ENCODE assay signal across 8 mouse cellular contexts in the genomic region with DNA sequence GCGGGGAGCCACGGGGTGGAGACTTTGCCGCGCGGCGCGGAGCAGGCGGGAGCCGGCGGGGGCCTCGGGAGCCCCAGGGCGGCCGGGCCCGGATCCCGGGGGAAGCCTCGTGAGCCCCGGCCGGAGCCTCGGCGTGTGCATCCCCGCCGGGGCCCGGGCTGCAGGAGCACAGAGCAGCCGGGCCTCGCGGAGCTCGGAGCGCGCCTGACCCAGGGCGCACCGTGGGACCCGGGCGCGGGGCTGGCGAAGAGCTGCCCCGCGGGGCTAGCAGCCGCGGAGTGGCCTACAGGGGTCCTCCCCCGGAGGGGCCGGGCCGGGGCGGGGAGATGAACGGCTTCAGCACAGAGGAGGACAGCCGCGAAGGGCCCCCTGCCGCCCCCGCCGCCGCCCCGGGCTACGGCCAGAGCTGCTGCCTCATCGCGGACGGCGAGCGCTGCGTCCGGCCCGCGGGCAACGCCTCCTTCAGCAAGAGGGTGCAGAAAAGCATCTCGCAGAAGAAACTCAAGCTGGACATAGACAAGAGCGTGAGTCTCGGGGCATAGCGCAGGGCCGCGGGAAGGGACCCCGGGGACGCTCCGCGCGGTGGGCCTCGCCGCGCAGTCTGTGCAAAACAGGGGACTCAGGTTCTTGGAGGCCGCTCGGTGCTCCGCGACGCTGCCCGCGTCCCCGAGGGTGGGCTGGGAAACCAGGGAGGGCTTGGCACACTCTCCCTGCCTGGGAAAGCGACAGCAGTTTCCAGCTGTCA. TPM values are rescaled to one million over a fixed set of nuclear protein-coding genes. Genes with fewer than 3 reads are reported as not detected.
DNase-seq lines count a peak whose midpoint lies in the region; ATAC-seq and TF ChIP-seq lines count a peak whose summit lies in the region.
"Had no signal": no experiment of that assay in that cellular context is flagged by ENCODE, and none has a peak within 500 bp of the region (broad histone marks: within the 10 kb centered on the region; RNA-seq: fewer than 3 reads in every experiment).

No protein-coding gene starts in this region.

- no peak for TF ChIP-seq POLR2A in cerebellum, adult 2 months (IDR thresholded peaks at IDR 0.05; ENCODE audit: borderline replicate concordance, insufficient read depth, low read length)

- peak overlapping the region; percentile 95 for H3K4me2 ChIP-seq in hindbrain, embryonic 15.5 days
- H3K4me2 ChIP-seq in limb, embryonic 12.5 days, result peak overlapping the region; percentile 97
- H3K4me2 ChIP-seq in midbrain, embryonic 15.5 days, result peak overlapping the region; percentile 97
- H3K4me2 ChIP-seq in stomach, embryonic 16.5 days (ENCODE audit: low read depth, low read length), result peak overlapping the region; percentile 97

- H3K27ac ChIP-seq in cerebellum, adult 2 months (ENCODE audit: insufficient read depth, low read length), result no peak overlapping the region
- H3K27ac ChIP-seq in hindbrain, embryonic 15.5 days (replicated peaks), result peak overlapping the region; percentile 65
- peak overlapping the region; percentile 35; the same call in 1 of the 2 replicates for H3K27ac ChIP-seq in limb, embryonic 12.5 days
- peak overlapping the region; percentile 47 for H3K27ac ChIP-seq in midbrain, embryonic 15.5 days
- peak overlapping the region; percentile 67 for H3K27ac ChIP-seq in stomach, embryonic 16.5 days (ENCODE audit: low read length)

- H3K27me3 ChIP-seq in cerebellum, adult 2 months (ENCODE audit: control insufficient read depth, insufficient read depth, low read length), result no peaks in the 10 kb centered on the region
- no peaks in the 10 kb centered on the region for H3K27me3 ChIP-seq in hindbrain, embryonic 15.5 days
- H3K27me3 ChIP-seq in limb, embryonic 12.5 days, result no peaks in the 10 kb centered on the region; the same call in 1 of the 2 replicates
- no peaks in the 10 kb centered on the region for H3K27me3 ChIP-seq in midbrain, embryonic 15.5 days (replicated peaks)
- H3K27me3 ChIP-seq in stomach, embryonic 16.5 days (ENCODE audit: control insufficient read depth, insufficient read depth, low read length), result no peaks in the 10 kb centered on the region

- TF ChIP-seq CTCF in cerebellum, adult 2 months (IDR thresholded peaks at IDR 0.05; ENCODE audit: borderline replicate concordance, insufficient read depth, low read depth, low read length), result no peak

- peak; percentile 50 for DNase-seq in R1 (ENCODE audit: low read depth, low spot score)
- DNase-seq in cerebellum, adult 2 months, result peak; percentile 54 to 65
- DNase-seq in gastrocnemius, adult 18-20 months (ENCODE audit: low spot score), result peak; percentile 48

- ATAC-seq in hindbrain, embryonic 15.5 days (ENCODE audit: low FRiP score, low read depth), result peak; percentile 69
- peak; percentile 24 for ATAC-seq in limb, embryonic 12.5 days (ENCODE audit: insufficient number of reproducible peaks, insufficient read depth, low FRiP score, low TSS enrichment, low read depth)
- ATAC-seq in midbrain, embryonic 15.5 days (replicated peaks), result peak; percentile 71
- ATAC-seq in stomach, embryonic 16.5 days (ENCODE audit: insufficient read depth, low FRiP score), result peak; percentile 65; the same call in 1 of the 2 replicates

- peak overlapping the region; percentile 86 for H3K9ac ChIP-seq in hindbrain, embryonic 15.5 days
- peak overlapping the region; percentile 92 for H3K9ac ChIP-seq in limb, embryonic 12.5 days (replicated peaks)
- peak overlapping the region; percentile 81 for H3K9ac ChIP-seq in midbrain, embryonic 15.5 days
- peak overlapping the region; percentile 93 for H3K9ac ChIP-seq in stomach, embryonic 16.5 days (ENCODE audit: low read length)

- H3K4me3 ChIP-seq in cerebellum, adult 2 months (replicated peaks; ENCODE audit: insufficient read depth, low read depth, low read length), result peak overlapping the region; percentile 61
- peak overlapping the region; percentile 98 for H3K4me3 ChIP-seq in hindbrain, embryonic 15.5 days
- peak overlapping the region; percentile 96 for H3K4me3 ChIP-seq in limb, embryonic 12.5 days (replicated peaks)
- peak overlapping the region; percentile 93 for H3K4me3 ChIP-seq in midbrain, embryonic 15.5 days
- peak overlapping the region; percentile 60 for H3K4me3 ChIP-seq in stomach, embryonic 16.5 days (replicated peaks; ENCODE audit: low read length)

- peaks cover 3% of the 10 kb centered on the region for H3K4me1 ChIP-seq in cerebellum, adult 2 months (ENCODE audit: control insufficient read depth, insufficient read depth, low read length)
- H3K4me1 ChIP-seq in hindbrain, embryonic 15.5 days (replicated peaks), result peaks cover 28% of the 10 kb centered on the region
- H3K4me1 ChIP-seq in limb, embryonic 12.5 days (replicated peaks), result peaks cover 26% of the 10 kb centered on the region
- peaks cover 24% of the 10 kb centered on the region for H3K4me1 ChIP-seq in midbrain, embryonic 15.5 days
- H3K4me1 ChIP-seq in stomach, embryonic 16.5 days (ENCODE audit: control insufficient read depth, insufficient read depth, low read length), result peaks cover 12% of the 10 kb centered on the region

- H3K36me3 ChIP-seq in hindbrain, embryonic 15.5 days, result no peaks in the 10 kb centered on the region
- H3K36me3 ChIP-seq in limb, embryonic 12.5 days, result peaks cover 6% of the 10 kb centered on the region; the same call in 1 of the 2 replicates
- H3K36me3 ChIP-seq in midbrain, embryonic 15.5 days (replicated peaks), result no peaks in the 10 kb centered on the region
- no peaks in the 10 kb centered on the region for H3K36me3 ChIP-seq in stomach, embryonic 16.5 days (ENCODE audit: control insufficient read depth, insufficient read depth, low read length)

- no peaks in the 10 kb centered on the region for H3K9me3 ChIP-seq in hindbrain, embryonic 15.5 days
- H3K9me3 ChIP-seq in limb, embryonic 12.5 days, result no peaks in the 10 kb centered on the region
- no peaks in the 10 kb centered on the region for H3K9me3 ChIP-seq in midbrain, embryonic 15.5 days
- no peaks in the 10 kb centered on the region for H3K9me3 ChIP-seq in stomach, embryonic 16.5 days (replicated peaks; ENCODE audit: control insufficient read depth, low read length)

- WGBS in cerebellum, adult 2 months, result under 1% methylated on average over 84 of the region's 85 CpGs
- WGBS in hindbrain, embryonic 15.5 days, result under 1% methylated on average over 66 of the region's 85 CpGs
- WGBS in limb, embryonic 12.5 days, result under 1% methylated on average over 84 of the region's 85 CpGs
- WGBS in midbrain, embryonic 15.5 days, result under 1% methylated on average over 81 of the region's 85 CpGs
- WGBS in stomach, embryonic 16.5 days, result under 1% methylated on average over 70 of the region's 85 CpGs

RNA-seq across cellular contexts. Expression of gene Sap30l, which starts 0.5 kb away (rescaled TPM):
- polyA plus RNA-seq in cerebellum, adult 2 months (2012; rRNA removed), result 39.7 and 42.6 TPM in 2 replicates
- 10 to 100 TPM; 49.7 to 54.2 TPM for total RNA-seq in gastrocnemius, adult 18-20 months (2021)
- 9.6 and 10.8 TPM in 2 replicates for polyA plus RNA-seq in hindbrain, embryonic 15.5 days (2015; fragmentation: Nextera tagmentation; extraction: Ambion mirVana)
- polyA plus RNA-seq in limb, embryonic 12.5 days (2016; fragmentation: Nextera tagmentation; extraction: Ambion mirVana), result 14.4 and 21.1 TPM in 2 replicates
- 9.3 and 11.6 TPM in 2 replicates for polyA plus RNA-seq in midbrain, embryonic 15.5 days (2015; fragmentation: Nextera tagmentation; extraction: Ambion mirVana)
- 5.9 and 6.6 TPM in 2 replicates for polyA plus RNA-seq in stomach, embryonic 16.5 days (2015; fragmentation: Nextera tagmentation; extraction: Ambion mirVana)

RNA-seq across cellular contexts. Expression of gene Hand1, which starts 30.7 kb away (rescaled TPM):
- polyA plus RNA-seq in cerebellum, adult 2 months (2012; rRNA removed), result not detected in 2 replicates
- not detected for total RNA-seq in gastrocnemius, adult 18-20 months (2021)
- polyA plus RNA-seq in hindbrain, embryonic 15.5 days (2015; fragmentation: Nextera tagmentation; extraction: Ambion mirVana), result not detected in 2 replicates
- polyA plus RNA-seq in limb, embryonic 12.5 days (2016; fragmentation: Nextera tagmentation; extraction: Ambion mirVana), result 1.9 and 2.3 TPM in 2 replicates
- polyA plus RNA-seq in midbrain, embryonic 15.5 days (2015; fragmentation: Nextera tagmentation; extraction: Ambion mirVana), result not detected in 2 replicates
- polyA plus RNA-seq in stomach, embryonic 16.5 days (2015; fragmentation: Nextera tagmentation; extraction: Ambion mirVana), result 1.0 and 1.4 TPM in 2 replicates
- total RNA-seq: left cerebral cortex, adult 8-10 months had no signal
